Comparison of ENCODE assay signal across 13 mouse cellular contexts in genomic region chr12:65173736-65174135, GRCm38 (mm10). TPM values are rescaled to one million over a fixed set of nuclear protein-coding genes. Genes with fewer than 3 reads are reported as not detected.
A peak's percentile ranks its signal among the peaks of the same experiment; 100 is the strongest.
DNase-seq lines count a peak whose midpoint lies in the region; ATAC-seq and TF ChIP-seq lines count a peak whose summit lies in the region.
"Had no signal": no experiment of that assay in that cellular context is flagged by ENCODE, and none has a peak within 500 bp of the region (broad histone marks: within the 10 kb centered on the region; RNA-seq: fewer than 3 reads in every experiment).

No protein-coding gene starts in this region.

- no peaks in the 10 kb centered on the region for H3K27me3 ChIP-seq in forebrain, embryonic 10.5 days (ENCODE audit: poor library complexity, severe bottlenecking)
- no peaks in the 10 kb centered on the region for H3K27me3 ChIP-seq in forebrain, embryonic 16.5 days (replicated peaks; ENCODE audit: control insufficient read depth, insufficient read depth, low read length)
- no peaks in the 10 kb centered on the region for H3K27me3 ChIP-seq in liver, embryonic 11.5 days (replicated peaks; ENCODE audit: control insufficient read depth, insufficient read depth, low read length)
- no peaks in the 10 kb centered on the region for H3K27me3 ChIP-seq in ES-Bruce4 (ENCODE audit: control insufficient read depth, insufficient read depth, low read length, poor library complexity, severe bottlenecking)
- H3K27me3 ChIP-seq in limb, embryonic 13.5 days, result no peaks in the 10 kb centered on the region

- no peak for DNase-seq in forebrain, embryonic 10.5 days (ENCODE audit: extremely low spot score, low spot score)
- DNase-seq in liver, embryonic 11.5 days (ENCODE audit: low spot score), result no peak
- no peak for DNase-seq in liver
- DNase-seq in layer of hippocampus, adult 9-11 months, result no peak

- no peak overlapping the region for H3K9ac ChIP-seq in forebrain, embryonic 16.5 days (replicated peaks; ENCODE audit: low read depth, low read length)
- no peak overlapping the region for H3K9ac ChIP-seq in liver, embryonic 11.5 days (ENCODE audit: low read depth, low read length)
- H3K9ac ChIP-seq in ES-Bruce4 (ENCODE audit: low read depth, poor library complexity, severe bottlenecking), result no peak overlapping the region
- H3K9ac ChIP-seq in limb, embryonic 13.5 days, result no peak overlapping the region

- H3K4me3 ChIP-seq in forebrain, embryonic 10.5 days, result 0 out of 2 replicates have a peak overlapping the region, but pooled peaks have one; percentile 88
- no peak overlapping the region for H3K4me3 ChIP-seq in forebrain, embryonic 16.5 days (replicated peaks; ENCODE audit: low read length)
- peak overlapping the region; percentile 74; the same call in 1 of the 2 replicates for H3K4me3 ChIP-seq in liver, embryonic 11.5 days (ENCODE audit: low read depth, low read length)
- H3K4me3 ChIP-seq in ES-Bruce4 (ENCODE audit: low read depth, low read length), result peak overlapping the region; percentile 6
- 0 out of 2 replicates have a peak overlapping the region, but pooled peaks have one; percentile 82 for H3K4me3 ChIP-seq in limb, embryonic 13.5 days

- ATAC-seq in forebrain, embryonic 16.5 days, result no peak
- ATAC-seq in liver, embryonic 11.5 days (replicated peaks; ENCODE audit: low FRiP score), result no peak
- ATAC-seq in limb, embryonic 13.5 days (ENCODE audit: low FRiP score, low read depth), result no peak
- ATAC-seq in megakaryocyte-erythroid progenitor cell, adult 5-6 weeks (replicated peaks; ENCODE audit: low FRiP score, low TSS enrichment, poor library complexity, severe bottlenecking), result no peak

- 90% methylated on average over 5 of the region's 5 CpGs for WGBS in forebrain, embryonic 10.5 days
- 92% methylated on average over 5 of the region's 5 CpGs for WGBS in forebrain, embryonic 16.5 days
- WGBS in liver, embryonic 11.5 days, result 91% methylated on average over 5 of the region's 5 CpGs
- WGBS in limb, embryonic 13.5 days, result 90% methylated on average over 5 of the region's 5 CpGs

- peaks cover 15% of the 10 kb centered on the region for H3K4me1 ChIP-seq in forebrain, embryonic 10.5 days
- peaks cover 9% of the 10 kb centered on the region for H3K4me1 ChIP-seq in forebrain, embryonic 16.5 days (replicated peaks; ENCODE audit: control insufficient read depth, insufficient read depth, low read length)
- peaks cover 12% of the 10 kb centered on the region for H3K4me1 ChIP-seq in liver, embryonic 11.5 days (replicated peaks; ENCODE audit: control insufficient read depth, insufficient read depth, low read length)
- peaks cover 2% of the 10 kb centered on the region for H3K4me1 ChIP-seq in ES-Bruce4 (ENCODE audit: control insufficient read depth, insufficient read depth, low read length)
- H3K4me1 ChIP-seq in limb, embryonic 13.5 days, result peaks cover 14% of the 10 kb centered on the region

- 0 out of 2 replicates have a peak overlapping the region, but pooled peaks have one; percentile 1 for H3K27ac ChIP-seq in forebrain, embryonic 10.5 days
- H3K27ac ChIP-seq in forebrain, embryonic 16.5 days (ENCODE audit: low read length), result no peak overlapping the region
- 0 out of 2 replicates have a peak overlapping the region, but pooled peaks have one; percentile 94 for H3K27ac ChIP-seq in liver, embryonic 11.5 days (ENCODE audit: low read depth, low read length)
- H3K27ac ChIP-seq in ES-Bruce4 (ENCODE audit: insufficient read depth, low read length), result peak overlapping the region; percentile 91
- H3K27ac ChIP-seq in limb, embryonic 13.5 days, result no peak overlapping the region; the same call in 1 of the 2 replicates

- H3K9me3 ChIP-seq in forebrain, embryonic 10.5 days, result no peaks in the 10 kb centered on the region; the same call in 1 of the 2 replicates
- no peaks in the 10 kb centered on the region for H3K9me3 ChIP-seq in forebrain, embryonic 16.5 days (ENCODE audit: control insufficient read depth, low read length)
- no peaks in the 10 kb centered on the region for H3K9me3 ChIP-seq in liver, embryonic 11.5 days (ENCODE audit: control insufficient read depth, low read length)
- no peaks in the 10 kb centered on the region for H3K9me3 ChIP-seq in ES-Bruce4 (replicated peaks; ENCODE audit: control insufficient read depth, insufficient read depth, low read length, poor library complexity, severe bottlenecking)
- no peaks in the 10 kb centered on the region for H3K9me3 ChIP-seq in limb, embryonic 13.5 days

- TF ChIP-seq CTCF in ES-Bruce4 (IDR thresholded peaks at IDR 0.05; ENCODE audit: low read depth, low read length), result no peak

- H3K4me2 ChIP-seq in forebrain, embryonic 16.5 days (ENCODE audit: low read length), result no peak overlapping the region
- peak overlapping the region; percentile 55 for H3K4me2 ChIP-seq in liver, embryonic 11.5 days
- no peak overlapping the region for H3K4me2 ChIP-seq in limb, embryonic 13.5 days (replicated peaks)

- TF ChIP-seq POLR2A in ES-Bruce4 (IDR thresholded peaks at IDR 0.05; ENCODE audit: insufficient read depth, low read length), result no peak

- no peak for TF ChIP-seq EP300 in ES-Bruce4 (IDR thresholded peaks at IDR 0.05; ENCODE audit: insufficient read depth, low read depth, low read length)

- peaks cover 6% of the 10 kb centered on the region for H3K36me3 ChIP-seq in forebrain, embryonic 10.5 days (replicated peaks)
- H3K36me3 ChIP-seq in forebrain, embryonic 16.5 days (ENCODE audit: control insufficient read depth, insufficient read depth), result no peaks in the 10 kb centered on the region
- no peaks in the 10 kb centered on the region for H3K36me3 ChIP-seq in liver, embryonic 11.5 days (ENCODE audit: control insufficient read depth, insufficient read depth, low read length)
- no peaks in the 10 kb centered on the region; the same call in 1 of the 2 replicates for H3K36me3 ChIP-seq in ES-Bruce4 (ENCODE audit: control insufficient read depth, insufficient read depth, low read length, poor library complexity, severe bottlenecking)
- no peaks in the 10 kb centered on the region for H3K36me3 ChIP-seq in limb, embryonic 13.5 days

RNA-seq across cellular contexts. Expression of gene Mis18bp1, which starts 1.3 kb away (rescaled TPM):
- polyA plus RNA-seq in forebrain, embryonic 10.5 days (2016; fragmentation: Nextera tagmentation; extraction: Ambion mirVana), result 89.2 and 91.5 TPM in 2 replicates
- polyA plus RNA-seq in forebrain, embryonic 16.5 days (2015; fragmentation: Nextera tagmentation; extraction: Ambion mirVana), result 24.6 and 31.7 TPM in 2 replicates
- 50.5 and 57.7 TPM in 2 replicates for polyA plus RNA-seq in liver, embryonic 11.5 days (2014; fragmentation: Nextera tagmentation; extraction: Ambion mirVana)
- polyA plus RNA-seq in ES-Bruce4 (2011; ENCODE audit: insufficient read depth, insufficient read length, low read depth, missing spikeins), result 109 and 112 TPM in 2 replicates
- polyA plus RNA-seq in limb, embryonic 13.5 days (2015; fragmentation: Nextera tagmentation; extraction: Ambion mirVana), result 69.1 and 71.1 TPM in 2 replicates
- total RNA-seq in megakaryocyte-erythroid progenitor cell, adult 5-6 weeks (2014; fragmentation: Nextera tagmentation), result 44.5 and 58.8 TPM in 2 replicates
- total RNA-seq in megakaryocyte-erythroid progenitor cell, adult 5-6 weeks (2017), result 51.3 and 52.9 TPM in 2 replicates

RNA-seq across cellular contexts. Expression of gene Wdr20rt, which starts 51.6 kb away (rescaled TPM):
- polyA plus RNA-seq in forebrain, embryonic 10.5 days (2016; fragmentation: Nextera tagmentation; extraction: Ambion mirVana), result not detected in 2 replicates
- not detected in 2 replicates for polyA plus RNA-seq in forebrain, embryonic 16.5 days (2015; fragmentation: Nextera tagmentation; extraction: Ambion mirVana)
- not detected in 2 replicates for polyA plus RNA-seq in liver, embryonic 11.5 days (2014; fragmentation: Nextera tagmentation; extraction: Ambion mirVana)
- polyA plus RNA-seq in ES-Bruce4 (2011; ENCODE audit: insufficient read depth, insufficient read length, low read depth, missing spikeins), result 0.30 TPM in 1 of 2 replicates, not detected in the other
- not detected in 2 replicates for polyA plus RNA-seq in limb, embryonic 13.5 days (2015; fragmentation: Nextera tagmentation; extraction: Ambion mirVana)
- total RNA-seq in megakaryocyte-erythroid progenitor cell, adult 5-6 weeks (2014; fragmentation: Nextera tagmentation), result not detected in 2 replicates
- total RNA-seq in megakaryocyte-erythroid progenitor cell, adult 5-6 weeks (2017), result not detected in 2 replicates
- total RNA-seq: heart, adult 2 months; left cerebral cortex, postnatal 10 days had no signal
- polyA plus RNA-seq: heart, adult 2 months; intestine, embryonic 14.5 days; spleen, adult 2 months; thymus, postnatal 0 days had no signal

Comparison
In these comparisons a context has a peak if more than half of its experiments do, and no peak if none do; other contexts are left out.
1. H3K27ac ChIP-seq: peak in forebrain, embryonic 10.5 days (single experiment), liver, embryonic 11.5 days (single experiment) and ES-Bruce4 (single experiment); none in forebrain, embryonic 16.5 days (single experiment) and limb, embryonic 13.5 days (single experiment).